Mouse (Mus musculus): ENCODE measurements around the gene Kifc3.
A peak's percentile ranks its signal among the peaks of the same experiment; 100 is the strongest.

GRCm38 (mm10) chr8:95067582-95067981 lies 135.0 kb downstream of the Kifc3 start:
- TF ChIP-seq CTCF (conservative IDR thresholded peaks at IDR 0.05; ENCODE audit: low read length) (peak; percentile 84), NANOG (IDR thresholded peaks at IDR 0.05; ENCODE audit: borderline replicate concordance, low read length) (no peak)
